Mouse (Mus musculus) stomach, postnatal 0 days (tissue): ENCODE results near the gene Serpina1b. TPM values are rescaled to one million over a fixed set of nuclear protein-coding genes. Genes with fewer than 3 reads are reported as not detected.
A peak's percentile ranks its signal among the peaks of the same experiment; 100 is the strongest.

Experiments
- ATAC-seq: fragments of 200-750 bp; cut with Nextera tagmentation; 2 replicates; pipeline ENCODE4 v1.8.0; 2017; ENCODE audit not compliant: low FRiP score, low TSS enrichment
- DNase-seq: peaks from one replicate; pipeline ENCODE4 v3.0.0-alpha.2; 2016; ENCODE audit warnings: low spot score
- H3K27ac ChIP-seq: fragments of 300-500 bp; sonication (generic); replicated peaks from 2 replicates; pipeline ENCODE4 v1.5.1; 2014; ENCODE audit warnings: mild to moderate bottlenecking, control low read depth
- H3K27me3 ChIP-seq: fragments of 300-500 bp; sonication (generic); 2 replicates; pipeline ENCODE4 v1.6.1; 2014; ENCODE audit warnings: low read length; ENCODE audit not compliant: control insufficient read depth, insufficient read depth
- H3K36me3 ChIP-seq: fragments of 300-500 bp; sonication (generic); 2 replicates; pipeline ENCODE4 v1.6.1; 2014; ENCODE audit warnings: low read length, mixed read lengths; ENCODE audit not compliant: control insufficient read depth, insufficient read depth
- H3K4me1 ChIP-seq: fragments of 300-500 bp; sonication (generic); replicated peaks from 2 replicates; pipeline ENCODE4 v1.6.1; 2014; ENCODE audit warnings: antibody characterized with exemption; ENCODE audit not compliant: control insufficient read depth, insufficient read depth
- H3K4me2 ChIP-seq: fragments of 300-500 bp; sonication (generic); replicated peaks from 2 replicates; pipeline ENCODE4 v1.6.1; 2014; ENCODE audit warnings: low read depth, mild to moderate bottlenecking, control low read depth, moderate library complexity
- H3K4me3 ChIP-seq: fragments of 300-500 bp; sonication (generic); 2 replicates; pipeline ENCODE4 v1.5.1; 2014; ENCODE audit warnings: low read depth, low read length, control low read depth
- H3K9ac ChIP-seq: fragments of 300-500 bp; sonication (generic); 2 replicates; pipeline ENCODE4 v1.6.1; 2014; ENCODE audit warnings: mild to moderate bottlenecking, low read length, control low read depth, mixed read lengths
- H3K9me3 ChIP-seq: fragments of 300-500 bp; sonication (generic); 2 replicates; pipeline ENCODE4 v1.6.1; 2016; ENCODE audit warnings: low read length; ENCODE audit not compliant: control insufficient read depth
- CTCF ChIP-seq: IDR thresholded peaks from 2 replicates; pipeline ENCODE4 v1.5.1; 2016; ENCODE audit warnings: antibody characterized with exemption, low read depth, mild to moderate bottlenecking, moderate library complexity
- EP300 ChIP-seq: optimal IDR thresholded peaks from 2 replicates; pipeline ENCODE3; 2016; ENCODE audit warnings: antibody characterized with exemption
- WGBS: fragments of 180-500 bp; shearing (Covaris S2); extraction: QIAGEN DNeasy Blood & Tissue Kit; methylation state at CpG from one replicate; pipeline ENCODE4 v1.1.7; 2014; 5-methylcytosine and 5-hydroxymethylcytosine counted together
- polyA plus RNA-seq: library from polyadenylated mRNA; unstranded; fragments of >200 nt; fragmentation: Nextera tagmentation; extraction: Ambion mirVana; gene quantifications from 2 replicates; pipeline ENCODE4 v1.2.1, GENCODE M21; 2015

Serpina1b gene
- polyA plus RNA-seq, 1 experiment from 2014 or later, result 3.9 TPM

DNA sequence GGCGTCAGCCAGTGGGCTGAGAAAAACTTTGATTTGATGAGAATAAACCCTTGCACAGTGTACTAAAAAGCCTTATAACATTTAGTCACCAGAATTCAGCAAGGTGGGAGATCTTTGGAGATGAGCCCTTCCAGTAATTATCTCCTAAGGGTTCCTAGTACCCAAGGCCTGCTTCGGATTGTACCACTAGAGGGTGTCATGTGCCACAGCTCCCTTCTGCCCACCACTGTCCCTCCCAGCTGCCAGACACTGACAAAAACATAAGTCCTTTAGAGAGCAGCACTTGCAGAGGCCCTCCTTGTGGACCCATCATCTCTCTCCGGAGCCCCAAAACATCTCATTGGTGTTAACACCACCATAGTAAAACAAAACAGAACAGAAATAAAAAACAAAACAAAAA, 118.6 kb downstream of the Serpina1b start:
- no peak for TF ChIP-seq EP300
- TF ChIP-seq CTCF, result peak; percentile 22; the same call in 1 of the 2 replicates
- H3K9me3 ChIP-seq, result no peaks in the 10 kb centered on the region
- no peak overlapping the region for H3K4me3 ChIP-seq
- no peak for ATAC-seq
- 72% methylated on average over 3 of the region's 3 CpGs for WGBS
- no peak overlapping the region for H3K9ac ChIP-seq
- H3K4me2 ChIP-seq, result no peak overlapping the region
- H3K27ac ChIP-seq, result no peak overlapping the region
- DNase-seq, result no peak
- no peaks in the 10 kb centered on the region for H3K4me1 ChIP-seq
- no peaks in the 10 kb centered on the region for H3K27me3 ChIP-seq
- H3K36me3 ChIP-seq, result no peaks in the 10 kb centered on the region

GRCm38 (mm10) chr12:103710405-103710804, 119.8 kb downstream of the Serpina1b start:
- no peak for TF ChIP-seq EP300
- peak; percentile 68 for TF ChIP-seq CTCF
- WGBS, result 53% methylated on average over 1 of the region's 1 CpGs
- no peak for DNase-seq
- Histone ChIP-seq H3K4me3 (no peak overlapping the region), H3K9me3 (no peaks in the 10 kb centered on the region), H3K4me2 (no peak overlapping the region), H3K27ac (no peak overlapping the region), H3K36me3 (no peaks in the 10 kb centered on the region), H3K4me1 (no peaks in the 10 kb centered on the region), H3K27me3 (no peaks in the 10 kb centered on the region), H3K9ac (no peak overlapping the region)
- no peak for ATAC-seq

DNA sequence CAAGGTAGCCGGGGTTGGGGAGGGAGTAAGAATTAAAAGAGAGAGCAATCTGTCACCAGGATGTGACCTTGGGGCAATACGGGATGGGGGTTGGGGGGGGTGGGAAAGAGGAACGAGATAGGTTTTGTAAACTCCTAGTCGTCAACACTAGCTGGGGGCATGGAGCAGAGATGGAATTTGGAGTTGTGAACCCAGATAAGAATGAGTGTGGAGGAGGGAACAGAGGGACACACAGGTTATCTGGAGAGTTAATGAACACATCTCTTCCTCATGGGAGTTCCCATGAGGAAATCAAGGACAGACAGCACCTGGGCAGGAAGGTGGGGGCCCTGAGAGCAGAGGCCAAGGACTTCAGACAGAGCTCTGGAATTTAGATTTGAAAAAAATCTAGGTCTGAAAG, 124.1 kb downstream of the Serpina1b start:
- no peak for TF ChIP-seq EP300
- no peak for TF ChIP-seq CTCF
- no peaks in the 10 kb centered on the region for H3K9me3 ChIP-seq
- no peak for ATAC-seq
- H3K27ac ChIP-seq, result no peak overlapping the region
- WGBS, result 32% methylated on average over 4 of the region's 4 CpGs
- H3K9ac ChIP-seq, result no peak overlapping the region
- H3K27me3 ChIP-seq, result no peaks in the 10 kb centered on the region
- H3K4me3 ChIP-seq, result no peak overlapping the region
- H3K4me1 ChIP-seq, result no peaks in the 10 kb centered on the region
- DNase-seq, result no peak
- no peak overlapping the region for H3K4me2 ChIP-seq
- H3K36me3 ChIP-seq, result no peaks in the 10 kb centered on the region

- H3K4me2 ChIP-seq, result no peak overlapping the region
- no peak for DNase-seq
- H3K36me3 ChIP-seq, result no peaks in the 10 kb centered on the region
- WGBS, result 60% methylated on average over 2 of the region's 2 CpGs
- H3K4me1 ChIP-seq, result no peaks in the 10 kb centered on the region
- H3K9me3 ChIP-seq, result no peaks in the 10 kb centered on the region
- no peak for ATAC-seq
- no peaks in the 10 kb centered on the region for H3K27me3 ChIP-seq
- H3K4me3 ChIP-seq, result no peak overlapping the region
- H3K27ac ChIP-seq, result no peak overlapping the region
- TF ChIP-seq EP300, result no peak
- no peak for TF ChIP-seq CTCF
- no peak overlapping the region for H3K9ac ChIP-seq
Observed at GRCm38 (mm10) chr12:103705547-103705946, 124.6 kb downstream of the Serpina1b start.

- Histone ChIP-seq H3K27me3 (no peaks in the 10 kb centered on the region), H3K9ac (no peak overlapping the region), H3K4me2 (no peak overlapping the region), H3K9me3 (no peaks in the 10 kb centered on the region), H3K4me1 (no peaks in the 10 kb centered on the region), H3K27ac (no peak overlapping the region), H3K36me3 (no peaks in the 10 kb centered on the region), H3K4me3 (no peak overlapping the region)
- ATAC-seq (no peak), DNase-seq (no peak)
- WGBS, result 89% methylated on average over 4 of the region's 4 CpGs
- no peak for TF ChIP-seq EP300
- TF ChIP-seq CTCF, result no peak
Observed at GRCm38 (mm10) chr12:103700144-103700750, 129.9 kb downstream of the Serpina1b start.

DNA sequence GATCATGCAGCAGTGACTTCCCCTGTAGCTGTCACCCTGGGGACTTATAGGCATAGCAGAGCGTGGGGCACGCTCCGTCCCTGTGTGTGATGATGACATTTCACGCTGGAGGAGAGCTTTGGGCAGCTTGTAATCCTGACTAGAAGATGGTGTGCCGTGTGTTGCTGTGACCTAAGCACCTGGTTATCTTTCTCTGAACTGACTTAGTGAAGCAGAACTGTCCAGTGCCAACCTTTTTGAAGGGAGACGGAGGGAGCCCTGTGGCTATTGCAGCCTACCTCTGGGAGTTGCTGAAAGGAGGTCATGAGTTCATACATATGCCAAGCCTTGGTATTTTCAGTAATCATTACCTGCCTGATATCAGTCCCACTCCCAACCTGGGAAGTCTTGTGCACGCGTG, 134.7 kb downstream of the Serpina1b start, which contains the start of gene Serpina1f:
Gene Serpina1f, minus strand, starts transcription at position 101 of the 400 bp plus-strand sequence.
- Histone ChIP-seq H3K4me2 (no peak within 1 kb of the TSS), H3K4me3 (no peak within 1 kb of the TSS), H3K9ac (no peak within 1 kb of the TSS), H3K36me3 (no peaks in the 10 kb centered on the region), H3K27me3 (no peaks in the 10 kb centered on the region), H3K27ac (no peak within 1 kb of the TSS), H3K4me1 (no peaks in the 10 kb centered on the region), H3K9me3 (no peaks in the 10 kb centered on the region)
- no peak for ATAC-seq
- TF ChIP-seq CTCF, result no peak
- TF ChIP-seq EP300, result no peak
- WGBS, result 89% methylated on average over 8 of the region's 8 CpGs
- DNase-seq, result no peak
